In genomic region chr17:57768622-57769610, GRCm38 (mm10) we compare ENCODE assay signal across 9 mouse cellular contexts. TPM values are rescaled to one million over a fixed set of nuclear protein-coding genes. Genes with fewer than 3 reads are reported as not detected.
A peak's percentile ranks its signal among the peaks of the same experiment; 100 is the strongest.
DNase-seq lines count a peak whose midpoint lies in the region; ATAC-seq lines count a peak whose summit lies in the region.
"Had no signal": no experiment of that assay in that cellular context is flagged by ENCODE, and none has a peak within 500 bp of the region (broad histone marks: within the 10 kb centered on the region; RNA-seq: fewer than 3 reads in every experiment).

Cntnap5c (plus strand) TSS chr17:57769570.

- no peaks in the 10 kb centered on the region for H3K27me3 ChIP-seq in hindbrain, embryonic 14.5 days (ENCODE audit: control insufficient read depth, insufficient read depth, low read length)
- no peaks in the 10 kb centered on the region for H3K27me3 ChIP-seq in midbrain, embryonic 15.5 days (replicated peaks)

- no peak within 1 kb of the TSS for H3K27ac ChIP-seq in hindbrain, embryonic 14.5 days
- no peak within 1 kb of the TSS for H3K27ac ChIP-seq in midbrain, embryonic 15.5 days

- H3K36me3 ChIP-seq in hindbrain, embryonic 14.5 days (replicated peaks; ENCODE audit: control insufficient read depth, insufficient read depth), result no peaks in the 10 kb centered on the region
- H3K36me3 ChIP-seq in midbrain, embryonic 15.5 days (replicated peaks), result no peaks in the 10 kb centered on the region

- no peaks in the 10 kb centered on the region for H3K9me3 ChIP-seq in hindbrain, embryonic 14.5 days (ENCODE audit: control insufficient read depth, low read length)
- no peaks in the 10 kb centered on the region for H3K9me3 ChIP-seq in midbrain, embryonic 15.5 days

- H3K4me1 ChIP-seq in hindbrain, embryonic 14.5 days (replicated peaks; ENCODE audit: control insufficient read depth, insufficient read depth, low read length), result peaks cover 10% of the 10 kb centered on the region; the same call in 1 of the 2 replicates
- 0 out of 2 replicates have a peak, but pooled peaks cover 6% of the 10 kb centered on the region for H3K4me1 ChIP-seq in midbrain, embryonic 15.5 days

- H3K4me3 ChIP-seq in hindbrain, embryonic 14.5 days (replicated peaks; ENCODE audit: low read length), result peak within 1 kb of the TSS; percentile 41
- peak within 1 kb of the TSS; percentile 39 for H3K4me3 ChIP-seq in midbrain, embryonic 15.5 days

- peak within 1 kb of the TSS; percentile 68 for H3K4me2 ChIP-seq in hindbrain, embryonic 14.5 days (replicated peaks)
- H3K4me2 ChIP-seq in midbrain, embryonic 15.5 days, result peak within 1 kb of the TSS; percentile 54

- 16% methylated on average over 26 of the region's 26 CpGs for WGBS in hindbrain, embryonic 14.5 days
- 14% methylated on average over 26 of the region's 26 CpGs for WGBS in midbrain, embryonic 15.5 days

- ATAC-seq in cerebellum, adult (ENCODE audit: insufficient number of reproducible peaks, low FRiP score, low TSS enrichment), result no peak
- ATAC-seq in hindbrain, embryonic 14.5 days (ENCODE audit: low FRiP score), result peak; percentile 90
- peak; percentile 94 for ATAC-seq in midbrain, embryonic 15.5 days (replicated peaks)

- DNase-seq in cerebellum, adult 11 months, result peak; percentile 1
- peak; percentile 91 for DNase-seq in ZHBTc4 (ENCODE audit: low read depth, low spot score)
- peak; percentile 89 for DNase-seq in embryo, embryonic 11 days
- DNase-seq in hindbrain, embryonic 14.5 days (ENCODE audit: low spot score), result peak; percentile 74
- peak; percentile 14 to 24 for DNase-seq in layer of hippocampus, postnatal 25 days (ENCODE audit: extremely low spot score in 1 of 2, low spot score in 1 of 2)
- DNase-seq in testis, postnatal 10 days (ENCODE audit: low spot score), result peak; percentile 77

- H3K9ac ChIP-seq in hindbrain, embryonic 14.5 days, result peak within 1 kb of the TSS; percentile 48
- H3K9ac ChIP-seq in midbrain, embryonic 15.5 days, result peak within 1 kb of the TSS; percentile 29

RNA-seq across cellular contexts. Expression of gene Cntnap5c, which starts in this region (rescaled TPM):
- 2.0 TPM in 2 replicates for polyA plus RNA-seq in hindbrain, embryonic 14.5 days (2014; fragmentation: Nextera tagmentation; extraction: Ambion mirVana)
- 10 to 100 TPM; 19.6 to 24.7 TPM for total RNA-seq in layer of hippocampus, postnatal 25 days (2021)
- 3.2 and 3.6 TPM in 2 replicates for polyA plus RNA-seq in midbrain, embryonic 15.5 days (2015; fragmentation: Nextera tagmentation; extraction: Ambion mirVana)
- total RNA-seq: heart, postnatal 14 days had no signal

Comparison
In these comparisons a context has a peak if more than half of its experiments do, and no peak if none do; other contexts are left out.
1. DNase-seq: peak in every context shown above with its lines; median percentile 91 in ZHBTc4; 89 in embryo, embryonic 11 days; 77 in testis, postnatal 10 days; 74 in hindbrain, embryonic 14.5 days; 19 in layer of hippocampus, postnatal 25 days; 1 in cerebellum, adult 11 months.